Comparison of ENCODE assay signal across 9 mouse cellular contexts in the genomic region with DNA sequence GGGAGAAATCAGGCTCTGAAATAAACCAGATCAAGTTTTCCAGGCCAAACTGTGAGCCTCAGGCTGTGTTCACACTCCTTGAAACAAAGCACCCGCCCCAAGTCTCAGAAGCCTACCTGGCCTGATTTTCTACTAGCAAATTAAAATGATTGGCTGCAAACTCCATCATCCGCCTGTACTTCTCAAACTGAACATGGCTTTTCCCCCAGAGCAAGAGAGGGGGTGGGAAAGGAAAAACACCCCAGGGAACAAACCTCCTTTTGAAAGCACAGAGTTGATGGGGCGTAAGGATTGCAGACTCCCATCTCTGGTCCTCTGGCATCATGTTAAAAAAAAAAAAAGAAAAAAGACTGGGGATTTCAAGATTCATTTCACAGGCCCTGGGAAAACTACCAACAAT. TPM values are rescaled to one million over a fixed set of nuclear protein-coding genes. Genes with fewer than 3 reads are reported as not detected.
DNase-seq lines count a peak whose midpoint lies in the region; ATAC-seq and TF ChIP-seq lines count a peak whose summit lies in the region.
"Had no signal": no experiment of that assay in that cellular context is flagged by ENCODE, and none has a peak within 500 bp of the region (broad histone marks: within the 10 kb centered on the region; RNA-seq: fewer than 3 reads in every experiment).

No protein-coding gene starts in this region.

- no peak for TF ChIP-seq CTCF in heart, postnatal 0 days (IDR thresholded peaks at IDR 0.05; ENCODE audit: low read depth)
- TF ChIP-seq CTCF in intestine, postnatal 0 days (IDR thresholded peaks at IDR 0.05; ENCODE audit: low read depth): no peak

- DNase-seq in heart, postnatal 0 days (ENCODE audit: low spot score): no peak
- no peak for DNase-seq in heart, adult 18-20 months
- DNase-seq in spleen, postnatal 4 days (ENCODE audit: low spot score in 2 of 2): no peak
- DNase-seq in frontal cortex, adult 2 months (ENCODE audit: extremely low spot score in 1 of 2, low spot score in 1 of 2): no peak
- no peak for DNase-seq in kidney, adult 8-10 months

- peaks cover 7% of the 10 kb centered on the region; the same call in 1 of the 2 replicates for H3K4me1 ChIP-seq in heart, postnatal 0 days (ENCODE audit: control insufficient read depth, insufficient read depth)
- peaks cover 31% of the 10 kb centered on the region for H3K4me1 ChIP-seq in embryonic facial prominence, embryonic 13.5 days
- 0 out of 2 replicates have a peak, but pooled peaks cover 5% of the 10 kb centered on the region for H3K4me1 ChIP-seq in intestine, postnatal 0 days (replicated peaks; ENCODE audit: control insufficient read depth, insufficient read depth, low read length)
- H3K4me1 ChIP-seq in neural tube, embryonic 14.5 days (ENCODE audit: control insufficient read depth, insufficient read depth, low read length): peaks cover 47% of the 10 kb centered on the region

- H3K4me2 ChIP-seq in heart, postnatal 0 days (ENCODE audit: low read depth, low read length): peak overlapping the region; percentile 95
- peak overlapping the region; percentile 85 for H3K4me2 ChIP-seq in embryonic facial prominence, embryonic 13.5 days
- H3K4me2 ChIP-seq in intestine, postnatal 0 days (replicated peaks; ENCODE audit: low read depth): peak overlapping the region; percentile 84
- peak overlapping the region; percentile 61 for H3K4me2 ChIP-seq in neural tube, embryonic 14.5 days (ENCODE audit: low read depth, low read length)

- H3K27me3 ChIP-seq in heart, postnatal 0 days (ENCODE audit: control insufficient read depth, insufficient read depth, low read length): no peaks in the 10 kb centered on the region
- H3K27me3 ChIP-seq in embryonic facial prominence, embryonic 13.5 days: no peaks in the 10 kb centered on the region
- H3K27me3 ChIP-seq in intestine, postnatal 0 days (replicated peaks; ENCODE audit: control insufficient read depth, insufficient read depth, low read length): no peaks in the 10 kb centered on the region
- H3K27me3 ChIP-seq in neural tube, embryonic 14.5 days (ENCODE audit: control insufficient read depth, insufficient read depth, low read length): no peaks in the 10 kb centered on the region

- H3K27ac ChIP-seq in heart, postnatal 0 days (ENCODE audit: low read depth): no peak overlapping the region
- peak overlapping the region; percentile 39; the same call in 1 of the 2 replicates for H3K27ac ChIP-seq in embryonic facial prominence, embryonic 13.5 days
- no peak overlapping the region for H3K27ac ChIP-seq in intestine, postnatal 0 days (ENCODE audit: low read depth, low read length)
- 0 out of 2 replicates have a peak overlapping the region, but pooled peaks have one; percentile 10 for H3K27ac ChIP-seq in neural tube, embryonic 14.5 days (ENCODE audit: low read depth, low read length)

- no peak overlapping the region for H3K4me3 ChIP-seq in heart, postnatal 0 days (ENCODE audit: low read depth, low read length)
- H3K4me3 ChIP-seq in embryonic facial prominence, embryonic 13.5 days: peak overlapping the region; percentile 84
- H3K4me3 ChIP-seq in intestine, postnatal 0 days (ENCODE audit: low read depth, low read length): 0 out of 2 replicates have a peak overlapping the region, but pooled peaks have one; percentile 9
- H3K4me3 ChIP-seq in neural tube, embryonic 14.5 days (ENCODE audit: low read depth, low read length): peak overlapping the region; percentile 98

- no peak for TF ChIP-seq EP300 in heart, postnatal 0 days (IDR thresholded peaks at IDR 0.05; ENCODE audit: low read depth)

- H3K9ac ChIP-seq in heart, postnatal 0 days (replicated peaks; ENCODE audit: low read depth, low read length): no peak overlapping the region; the same call in 1 of the 2 replicates
- H3K9ac ChIP-seq in embryonic facial prominence, embryonic 13.5 days: peak overlapping the region; percentile 87
- peak overlapping the region; percentile 69; the same call in 1 of the 2 replicates for H3K9ac ChIP-seq in intestine, postnatal 0 days (ENCODE audit: low read depth, low read length)
- peak overlapping the region; percentile 88 for H3K9ac ChIP-seq in neural tube, embryonic 14.5 days (replicated peaks; ENCODE audit: low read depth, low read length)

- 76% methylated on average over 3 of the region's 3 CpGs for WGBS in heart, postnatal 0 days
- WGBS in embryonic facial prominence, embryonic 13.5 days: 47% methylated on average over 3 of the region's 3 CpGs
- WGBS in intestine, postnatal 0 days: 48% methylated on average over 3 of the region's 3 CpGs
- WGBS in neural tube, embryonic 14.5 days: 67% methylated on average over 3 of the region's 3 CpGs

- peaks cover 7% of the 10 kb centered on the region; the same call in 1 of the 2 replicates for H3K36me3 ChIP-seq in heart, postnatal 0 days (replicated peaks; ENCODE audit: control insufficient read depth, insufficient read depth, low read length)
- H3K36me3 ChIP-seq in embryonic facial prominence, embryonic 13.5 days: peaks cover 23% of the 10 kb centered on the region; the same call in 1 of the 2 replicates
- peaks cover 7% of the 10 kb centered on the region; the same call in 1 of the 2 replicates for H3K36me3 ChIP-seq in intestine, postnatal 0 days (ENCODE audit: control insufficient read depth, insufficient read depth)
- peaks cover 4% of the 10 kb centered on the region; the same call in 1 of the 2 replicates for H3K36me3 ChIP-seq in neural tube, embryonic 14.5 days (ENCODE audit: control insufficient read depth, insufficient read depth, low read length)

- H3K9me3 ChIP-seq in heart, postnatal 0 days (replicated peaks; ENCODE audit: control insufficient read depth, low read length): no peaks in the 10 kb centered on the region
- no peaks in the 10 kb centered on the region for H3K9me3 ChIP-seq in embryonic facial prominence, embryonic 13.5 days
- no peaks in the 10 kb centered on the region for H3K9me3 ChIP-seq in intestine, postnatal 0 days (ENCODE audit: control insufficient read depth)
- H3K9me3 ChIP-seq in neural tube, embryonic 14.5 days (ENCODE audit: control insufficient read depth, low read length): no peaks in the 10 kb centered on the region

- no peak for ATAC-seq in heart, postnatal 0 days (ENCODE audit: insufficient read depth, low read depth)
- no peak for ATAC-seq in embryonic facial prominence, embryonic 13.5 days (ENCODE audit: insufficient number of reproducible peaks, insufficient read depth, low FRiP score, low TSS enrichment, low read depth)
- ATAC-seq in intestine, postnatal 0 days: no peak
- no peak for ATAC-seq in neural tube, embryonic 14.5 days (ENCODE audit: low read depth)

RNA-seq across cellular contexts. Expression of a gene that starts 15.1 kb away (rescaled TPM):
- total RNA-seq in heart, postnatal 0 days (2014; rRNA removed; ENCODE audit: low replicate concordance): 253 and 327 TPM in 2 replicates
- 380 and 391 TPM in 2 replicates for polyA plus RNA-seq in heart, postnatal 0 days (2015; fragmentation: Nextera tagmentation; extraction: Ambion mirVana)
- 100 to 1,000 TPM; 487 to 510 TPM for total RNA-seq in heart, adult 18-20 months (2021)
- polyA plus RNA-seq in embryonic facial prominence, embryonic 13.5 days (2015; fragmentation: Nextera tagmentation; extraction: Ambion mirVana): 545 and 624 TPM in 2 replicates
- 317 and 320 TPM in 2 replicates for polyA plus RNA-seq in intestine, postnatal 0 days (2015; fragmentation: Nextera tagmentation; extraction: Ambion mirVana)
- polyA plus RNA-seq in neural tube, embryonic 14.5 days (2014; fragmentation: Nextera tagmentation; extraction: Ambion mirVana): 1,479 and 1,754 TPM in 2 replicates
- polyA plus RNA-seq in frontal cortex, adult 2 months (2012; rRNA removed): 779 and 879 TPM in 2 replicates

RNA-seq across cellular contexts. Expression of a gene that starts 15.3 kb away (rescaled TPM):
- total RNA-seq in heart, postnatal 0 days (2014; rRNA removed; ENCODE audit: low replicate concordance): 17.6 and 21.3 TPM in 2 replicates
- 23.3 and 26.7 TPM in 2 replicates for polyA plus RNA-seq in heart, postnatal 0 days (2015; fragmentation: Nextera tagmentation; extraction: Ambion mirVana)
- 10 to 100 TPM; 20.0 to 22.3 TPM for total RNA-seq in heart, adult 18-20 months (2021)
- 63.2 and 68.8 TPM in 2 replicates for polyA plus RNA-seq in embryonic facial prominence, embryonic 13.5 days (2015; fragmentation: Nextera tagmentation; extraction: Ambion mirVana)
- polyA plus RNA-seq in intestine, postnatal 0 days (2015; fragmentation: Nextera tagmentation; extraction: Ambion mirVana): 26.1 and 28.8 TPM in 2 replicates
- 54.3 and 55.2 TPM in 2 replicates for polyA plus RNA-seq in neural tube, embryonic 14.5 days (2014; fragmentation: Nextera tagmentation; extraction: Ambion mirVana)
- 37.9 TPM in 2 replicates for polyA plus RNA-seq in frontal cortex, adult 2 months (2012; rRNA removed)

RNA-seq across cellular contexts. Expression of a gene that starts 26.2 kb away (rescaled TPM):
- total RNA-seq in heart, postnatal 0 days (2014; rRNA removed; ENCODE audit: low replicate concordance): 431 and 682 TPM in 2 replicates
- polyA plus RNA-seq in heart, postnatal 0 days (2015; fragmentation: Nextera tagmentation; extraction: Ambion mirVana): 1,145 and 1,161 TPM in 2 replicates
- total RNA-seq in heart, adult 18-20 months (2021): 100 to 1,000 TPM; 661 to 773 TPM
- 304 and 312 TPM in 2 replicates for polyA plus RNA-seq in embryonic facial prominence, embryonic 13.5 days (2015; fragmentation: Nextera tagmentation; extraction: Ambion mirVana)
- polyA plus RNA-seq in intestine, postnatal 0 days (2015; fragmentation: Nextera tagmentation; extraction: Ambion mirVana): 579 and 585 TPM in 2 replicates
- polyA plus RNA-seq in neural tube, embryonic 14.5 days (2014; fragmentation: Nextera tagmentation; extraction: Ambion mirVana): 348 and 353 TPM in 2 replicates
- 324 and 374 TPM in 2 replicates for polyA plus RNA-seq in frontal cortex, adult 2 months (2012; rRNA removed)

RNA-seq across cellular contexts. Expression of a gene that starts 57.1 kb away (rescaled TPM):
- not detected in 2 replicates for total RNA-seq in heart, postnatal 0 days (2014; rRNA removed; ENCODE audit: low replicate concordance)
- not detected in 2 replicates for polyA plus RNA-seq in heart, postnatal 0 days (2015; fragmentation: Nextera tagmentation; extraction: Ambion mirVana)
- total RNA-seq in heart, adult 18-20 months (2021): not detected
- 0.23 TPM in 1 of 2 replicates, not detected in the other for polyA plus RNA-seq in embryonic facial prominence, embryonic 13.5 days (2015; fragmentation: Nextera tagmentation; extraction: Ambion mirVana)
- polyA plus RNA-seq in intestine, postnatal 0 days (2015; fragmentation: Nextera tagmentation; extraction: Ambion mirVana): not detected in 2 replicates
- polyA plus RNA-seq in neural tube, embryonic 14.5 days (2014; fragmentation: Nextera tagmentation; extraction: Ambion mirVana): not detected in 2 replicates
- polyA plus RNA-seq in frontal cortex, adult 2 months (2012; rRNA removed): not detected in 2 replicates
- total RNA-seq: MEL had no signal

RNA-seq across cellular contexts. Expression of a gene that starts 59.8 kb away (rescaled TPM):
- 82.2 and 82.6 TPM in 2 replicates for total RNA-seq in heart, postnatal 0 days (2014; rRNA removed; ENCODE audit: low replicate concordance)
- polyA plus RNA-seq in heart, postnatal 0 days (2015; fragmentation: Nextera tagmentation; extraction: Ambion mirVana): 101 and 102 TPM in 2 replicates
- 10 to 100 TPM; 23.1 to 27.3 TPM for total RNA-seq in heart, adult 18-20 months (2021)
- polyA plus RNA-seq in embryonic facial prominence, embryonic 13.5 days (2015; fragmentation: Nextera tagmentation; extraction: Ambion mirVana): 186 and 190 TPM in 2 replicates
- polyA plus RNA-seq in intestine, postnatal 0 days (2015; fragmentation: Nextera tagmentation; extraction: Ambion mirVana): 76.1 and 79.3 TPM in 2 replicates
- polyA plus RNA-seq in neural tube, embryonic 14.5 days (2014; fragmentation: Nextera tagmentation; extraction: Ambion mirVana): 90.2 and 104 TPM in 2 replicates
- polyA plus RNA-seq in frontal cortex, adult 2 months (2012; rRNA removed): 86.3 and 90.2 TPM in 2 replicates

Comparison
In these comparisons a context has a peak if more than half of its experiments do, and no peak if none do; other contexts are left out.
1. H3K27ac ChIP-seq: peak in embryonic facial prominence, embryonic 13.5 days (single experiment) and neural tube, embryonic 14.5 days (single experiment); none in heart, postnatal 0 days (single experiment) and intestine, postnatal 0 days (single experiment).
2. Peak in every context shown above with its lines, with median percentiles within 50 percentile points of each other: H3K4me2 ChIP-seq.